Mouse (Mus musculus): ENCODE data around the gene Rtn4rl2.

DNA sequence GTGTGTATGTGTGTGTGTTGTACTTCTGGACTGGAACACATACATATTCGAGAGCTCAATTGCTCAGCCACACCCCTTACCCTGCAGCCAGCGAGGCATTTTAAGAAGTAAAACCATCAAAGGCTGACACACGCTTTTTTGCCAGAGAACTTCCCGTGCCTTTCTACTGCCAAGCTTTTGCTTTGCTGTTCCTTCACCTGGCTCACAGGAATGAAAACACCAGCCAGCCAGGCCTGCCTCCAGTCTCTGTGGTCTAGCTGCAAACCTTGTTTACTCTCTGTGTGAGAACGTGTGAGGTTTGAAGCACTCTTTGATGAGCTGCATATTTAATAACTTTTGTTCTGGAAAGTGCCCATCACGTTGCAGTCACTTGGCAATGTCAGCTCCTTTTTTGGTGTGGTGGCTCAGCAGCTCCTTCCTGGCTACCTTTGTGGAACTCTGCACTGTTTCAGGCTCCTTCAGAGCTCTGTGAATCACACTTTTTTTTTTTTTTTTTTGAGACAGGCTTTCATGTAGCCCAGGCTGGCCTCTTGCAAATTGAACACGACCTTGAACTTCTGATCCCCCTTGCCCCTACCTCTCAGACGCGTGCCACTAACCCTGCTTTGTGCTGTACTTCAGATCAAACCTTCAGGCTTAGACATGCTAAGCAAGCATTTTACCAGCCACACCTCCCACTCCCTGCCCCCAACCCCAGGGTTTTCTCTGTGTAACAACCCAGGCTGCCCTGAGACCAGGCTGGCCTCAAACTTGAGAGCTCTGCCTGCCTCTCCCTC is 48.5 kb downstream of the Rtn4rl2 start:
- no peak for TF ChIP-seq CTCF (IDR thresholded peaks at IDR 0.05; ENCODE audit: control insufficient read depth, insufficient read depth, insufficient replicate concordance, low read depth, low read length)
- TF ChIP-seq POLR2A (IDR thresholded peaks at IDR 0.05; ENCODE audit: control insufficient read depth, low read depth, low read length), result no peak
